Mouse (Mus musculus) cerebellum, postnatal 4 days (tissue): ENCODE data around the gene Sema7a.

Experiments
- DNase-seq, 2 experiments: peaks; one replicate each; pipeline ENCODE4 v3.0.0; 2022; ENCODE audit warnings: low spot score in 2 of 2, mixed read lengths in 1 of 2

Gene Sema7a

DNA sequence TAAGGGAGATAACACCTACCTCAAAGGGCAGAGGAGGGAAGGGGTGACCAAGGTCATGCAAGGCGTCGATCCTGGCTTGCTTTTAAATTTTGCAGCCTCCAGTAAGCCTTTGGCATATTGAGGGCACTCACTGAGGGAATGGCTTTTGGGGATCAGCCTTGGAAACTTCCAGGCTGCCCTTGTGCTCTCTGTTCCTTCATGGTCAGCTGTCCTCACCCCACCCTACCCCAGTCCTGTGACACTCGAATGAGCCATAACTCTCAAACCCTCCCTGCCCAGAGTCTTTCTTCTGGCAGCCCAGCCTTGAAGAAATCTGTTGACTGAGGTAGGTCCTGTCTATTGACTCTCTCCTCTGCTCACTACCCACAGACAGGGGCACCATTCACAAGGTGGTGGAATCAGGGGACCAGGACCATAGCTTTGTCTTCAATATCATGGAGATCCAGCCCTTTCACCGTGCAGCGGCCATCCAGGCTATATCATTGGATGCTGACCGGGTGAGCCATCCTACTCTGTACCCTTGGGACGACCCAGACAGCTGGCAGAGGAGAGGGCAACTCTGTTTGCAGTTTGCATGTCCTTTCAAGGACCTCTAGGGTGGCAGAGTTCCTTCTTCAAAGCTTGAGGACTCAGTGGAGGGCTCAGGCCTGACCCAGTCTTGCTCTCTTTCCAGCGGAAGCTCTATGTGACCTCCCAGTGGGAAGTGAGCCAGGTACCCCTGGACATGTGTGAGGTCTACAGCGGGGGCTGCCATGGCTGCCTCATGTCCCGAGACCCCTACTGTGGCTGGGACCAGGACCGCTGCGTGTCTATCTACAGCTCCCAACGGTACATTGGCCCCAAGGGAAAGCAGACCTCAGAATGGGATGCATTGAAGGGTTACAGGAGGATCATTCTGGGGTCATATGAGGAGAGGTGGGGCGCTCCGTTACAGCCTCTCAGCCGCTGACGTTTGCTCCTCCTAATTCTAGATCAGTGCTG lies 20.3 kb downstream of the Sema7a start:
- DNase-seq, result no peak

DNA sequence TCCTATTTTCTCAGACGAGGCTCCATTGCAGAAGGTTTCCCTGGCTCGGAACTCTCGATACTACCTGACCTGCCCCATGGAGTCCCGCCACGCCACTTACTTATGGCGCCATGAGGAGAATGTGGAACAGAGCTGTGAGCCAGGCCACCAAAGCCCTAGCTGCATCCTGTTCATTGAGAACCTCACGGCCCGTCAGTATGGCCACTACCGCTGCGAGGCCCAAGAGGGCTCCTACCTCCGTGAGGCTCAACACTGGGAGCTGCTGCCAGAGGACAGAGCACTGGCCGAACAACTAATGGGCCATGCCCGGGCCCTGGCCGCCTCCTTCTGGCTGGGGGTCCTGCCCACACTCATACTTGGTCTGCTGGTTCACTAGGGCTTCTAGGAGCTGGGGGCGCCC lies 21.3 kb downstream of the Sema7a start:
- no peak for DNase-seq

DNA sequence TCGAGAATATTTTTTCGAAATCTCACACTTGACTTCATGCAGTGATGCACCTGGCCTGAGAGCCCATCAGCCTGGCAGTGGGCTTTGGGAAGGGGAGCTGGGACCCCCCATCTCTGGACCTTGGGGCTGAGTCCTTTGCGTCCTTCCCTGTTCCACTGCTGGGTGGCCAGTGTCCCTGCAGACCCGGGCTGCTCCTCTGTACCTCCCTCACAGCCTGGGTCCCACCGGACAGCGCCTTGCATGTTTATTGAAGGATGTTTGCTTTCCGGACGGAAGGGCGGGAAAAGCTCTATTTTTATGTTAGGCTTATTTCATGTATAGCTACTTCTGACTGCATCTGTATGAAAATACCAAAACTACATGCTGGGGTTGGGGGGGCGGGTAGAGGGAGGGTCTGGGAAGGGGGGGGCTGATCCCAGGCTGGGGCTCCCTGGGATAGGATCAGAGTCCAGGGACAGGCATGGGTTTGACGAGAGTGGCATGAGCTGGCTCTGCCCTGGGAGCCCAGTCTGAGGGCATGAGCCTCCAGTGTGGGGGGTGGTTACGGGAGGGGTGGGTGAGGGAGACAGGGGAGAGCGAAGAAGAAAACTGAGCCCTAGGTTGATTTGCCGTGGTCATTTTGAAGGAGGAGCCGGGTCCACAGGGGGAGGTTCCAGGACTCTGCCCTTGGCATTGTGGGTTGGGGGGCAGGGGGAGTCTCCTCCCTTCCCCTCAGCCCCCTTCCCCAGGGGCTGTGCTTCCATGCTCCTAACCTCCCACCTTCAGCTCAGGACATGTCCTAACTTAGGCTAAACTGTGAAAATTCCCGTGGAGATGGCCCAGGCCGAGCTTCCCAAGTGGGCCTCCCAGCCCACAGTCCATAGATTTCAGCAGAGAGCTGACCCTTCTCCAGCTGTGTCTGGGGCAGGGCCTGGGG lies 22.2 kb downstream of the Sema7a start:
- DNase-seq, result no peak

DNA sequence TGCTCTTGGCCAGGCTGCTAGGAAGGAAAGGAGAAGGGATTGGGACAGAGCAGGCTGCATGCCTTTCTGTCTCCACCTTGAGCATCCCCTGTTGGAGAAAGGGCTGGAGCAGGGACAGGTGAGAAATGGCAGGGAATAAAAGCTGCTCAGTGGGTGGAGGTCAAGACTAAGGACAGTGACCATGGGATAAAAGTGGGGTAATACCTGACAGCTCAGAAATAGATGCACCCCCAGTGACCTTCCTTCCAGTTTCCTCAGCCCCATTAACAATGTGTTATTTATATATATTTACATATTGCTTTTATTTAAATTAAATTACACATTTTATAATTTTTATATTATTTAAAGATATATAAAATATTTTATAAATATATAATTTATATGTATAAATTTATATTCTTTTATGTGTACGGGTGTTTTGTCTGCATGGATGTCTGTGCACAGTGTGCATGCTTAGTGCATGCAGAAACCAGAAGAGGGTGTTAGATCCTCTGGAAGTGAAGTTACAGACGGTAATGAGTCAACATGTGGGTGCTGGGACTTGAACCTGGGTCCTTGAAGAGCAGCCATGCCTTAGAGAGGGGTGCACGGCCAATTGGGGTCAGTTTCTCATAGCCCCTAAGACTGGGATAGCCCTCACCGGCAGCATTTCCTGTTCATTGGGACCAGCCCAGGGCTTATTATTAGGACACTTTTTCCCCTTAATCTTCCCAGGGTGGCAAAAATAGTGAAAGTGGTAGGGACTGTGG lies 23.5 kb downstream of the Sema7a start:
- no peak for DNase-seq

DNA sequence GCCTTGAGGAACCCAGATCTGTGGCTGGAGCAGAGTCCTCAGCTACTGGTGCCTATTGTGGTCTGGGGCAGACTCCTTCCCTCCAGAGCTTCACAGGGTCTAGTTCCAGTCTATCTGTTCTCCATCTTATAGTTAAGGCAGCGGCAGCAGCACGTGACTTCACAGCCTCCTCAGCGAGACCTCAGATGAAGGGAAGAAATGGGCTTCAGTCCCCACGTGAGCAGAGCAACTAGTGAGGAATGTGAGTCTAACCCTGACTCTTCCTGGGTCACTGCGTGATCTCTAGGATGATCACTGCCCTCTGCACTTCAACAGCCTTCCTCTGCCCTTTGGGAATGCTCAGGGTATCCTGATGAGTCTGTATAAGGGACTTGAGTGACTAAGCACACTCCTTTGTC lies 24.1 kb downstream of the Sema7a start:
- no peak for DNase-seq

DNA sequence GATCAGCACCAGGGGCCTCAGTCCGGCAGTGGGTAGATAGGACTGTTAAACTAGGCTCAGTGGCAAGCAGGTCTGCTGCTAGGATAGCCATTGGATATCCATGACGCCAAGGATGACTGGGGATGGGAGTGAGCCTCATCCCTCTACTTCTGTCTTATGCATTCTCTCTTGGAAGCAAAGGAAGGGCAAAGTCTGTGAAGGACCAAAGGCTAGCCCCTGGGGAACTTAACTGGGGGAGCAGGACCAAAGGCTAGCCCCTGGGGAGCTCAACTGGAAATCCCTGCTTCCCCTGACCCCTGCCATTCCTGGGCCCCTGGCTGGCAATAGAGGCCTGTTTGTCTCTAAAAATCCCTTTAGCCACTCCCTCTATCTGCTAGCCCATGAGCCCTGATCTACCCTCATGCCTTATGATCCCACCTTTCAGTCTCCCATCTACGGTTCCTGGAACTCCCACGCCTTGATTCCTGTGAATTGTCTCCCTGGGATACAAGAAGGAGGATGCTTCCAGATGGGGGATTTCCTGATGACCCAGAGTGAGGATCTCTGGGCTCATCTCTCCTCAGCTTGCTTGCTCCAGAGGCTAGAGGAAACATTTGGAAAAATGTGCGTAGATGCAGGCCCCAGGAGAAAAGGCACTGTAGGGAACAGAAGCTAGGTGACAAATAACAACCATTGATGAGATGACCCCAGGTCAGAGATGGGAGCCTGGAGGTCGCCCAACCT lies 24.8 kb downstream of the Sema7a start:
- no peak for DNase-seq

DNA sequence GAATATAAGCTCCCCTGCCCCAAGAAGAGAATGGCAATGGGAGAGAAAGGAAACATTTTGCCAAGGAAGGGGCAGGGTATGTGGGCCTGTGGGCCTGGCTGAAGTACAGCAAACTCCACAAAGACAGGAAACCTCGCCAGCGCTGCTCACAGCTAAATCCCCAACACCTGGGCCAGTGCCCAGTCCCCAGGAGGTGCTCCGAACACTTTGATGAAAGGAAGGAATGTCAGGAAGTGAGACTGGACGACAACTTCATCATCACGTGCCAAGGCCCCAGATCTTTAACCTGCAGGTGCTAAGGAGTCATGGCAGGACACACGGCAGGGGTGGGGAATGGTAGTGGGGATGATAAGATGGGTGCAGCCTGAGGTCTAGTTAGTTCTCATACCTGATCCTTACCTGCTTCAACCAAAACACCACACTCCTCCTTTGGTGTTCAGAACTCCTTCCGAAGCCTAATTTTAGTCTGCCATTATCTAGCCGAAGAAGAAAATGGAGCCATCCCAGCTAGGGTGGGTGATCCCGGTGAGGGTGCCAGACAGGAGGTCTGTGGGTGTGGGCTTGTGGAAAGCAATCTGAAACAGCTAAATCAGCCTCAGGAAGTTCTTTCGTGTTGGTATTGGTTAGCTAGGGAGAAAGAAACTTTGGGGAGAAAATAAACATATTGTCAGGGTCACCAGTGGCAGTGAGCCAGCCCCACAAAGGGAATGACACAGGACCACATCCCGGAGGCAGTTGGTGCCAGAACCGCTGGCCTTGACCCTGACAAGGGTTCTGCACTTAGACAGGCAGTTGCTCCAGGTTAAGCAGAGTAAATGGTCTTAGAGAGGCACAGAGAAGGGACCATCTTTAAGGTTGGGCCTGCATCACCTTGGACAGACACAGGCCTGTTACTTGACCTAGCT lies 25.6 kb downstream of the Sema7a start:
- no peak for DNase-seq

DNA sequence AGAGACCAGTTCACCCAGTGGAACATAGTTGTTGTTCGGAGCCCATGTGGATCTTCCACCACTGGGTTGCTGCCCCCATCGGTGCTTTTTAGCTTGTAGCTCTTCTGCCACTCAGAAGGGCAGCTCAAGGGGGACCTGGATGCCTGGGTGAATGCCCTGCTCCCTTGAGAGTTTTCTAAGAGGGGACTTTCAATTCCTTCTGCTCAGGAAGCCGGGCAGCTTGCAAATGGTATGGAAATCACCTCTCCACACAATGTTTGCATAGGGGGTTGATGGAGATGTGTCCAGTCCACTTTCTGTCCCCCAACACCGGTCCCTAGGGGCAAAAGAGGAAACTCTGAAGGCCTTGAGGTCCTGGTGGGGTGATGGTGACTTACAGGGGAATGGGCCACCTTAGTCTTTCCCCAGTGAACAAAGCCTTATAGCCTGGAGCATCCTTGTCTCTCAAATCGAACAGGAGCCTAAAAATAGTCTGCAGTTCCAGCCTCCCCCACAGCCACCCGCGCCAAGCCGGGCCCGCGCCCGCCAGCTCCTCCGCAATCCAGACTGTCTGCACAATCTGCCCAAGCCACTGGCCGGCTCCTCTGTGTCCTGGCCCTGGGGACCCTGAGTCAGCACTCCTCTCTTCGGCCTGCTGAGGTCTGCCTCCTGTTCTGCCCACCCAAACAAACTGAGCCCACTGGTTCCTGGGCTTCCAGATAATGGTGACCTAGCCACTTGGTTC lies 27.5 kb downstream of the Sema7a start:
- DNase-seq, result peak in 1 of 2 experiments; percentile 54

DNA sequence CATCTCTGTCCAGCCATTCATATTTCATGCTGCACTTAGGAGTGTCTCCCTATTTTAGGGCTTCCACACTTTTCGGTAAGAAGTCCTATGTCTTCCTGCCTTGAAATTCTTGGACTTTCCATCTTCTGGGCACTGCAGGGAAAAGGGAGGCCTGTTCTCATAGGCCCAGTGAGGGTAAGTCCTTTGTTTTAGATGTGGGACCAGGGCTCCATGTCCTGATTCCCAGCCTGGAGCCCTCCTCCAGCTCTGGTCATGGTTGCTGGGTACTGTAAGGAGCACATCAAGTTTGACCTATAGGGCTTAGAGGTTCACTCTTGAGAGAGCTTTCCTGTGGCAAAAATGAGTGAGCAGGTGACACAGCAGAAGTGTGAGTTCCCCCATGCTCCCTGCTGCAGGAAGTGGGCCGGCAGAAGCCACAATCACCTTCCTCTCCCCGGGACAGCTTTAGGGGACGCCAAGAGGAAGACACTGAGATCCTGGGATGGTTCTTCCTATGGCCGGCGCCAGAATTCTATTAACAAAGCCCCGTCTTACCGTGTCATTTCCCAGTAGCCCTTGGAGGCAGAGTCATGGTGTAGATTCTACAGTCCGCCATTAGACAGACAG lies 28.4 kb downstream of the Sema7a start:
- DNase-seq, result no peak

DNA sequence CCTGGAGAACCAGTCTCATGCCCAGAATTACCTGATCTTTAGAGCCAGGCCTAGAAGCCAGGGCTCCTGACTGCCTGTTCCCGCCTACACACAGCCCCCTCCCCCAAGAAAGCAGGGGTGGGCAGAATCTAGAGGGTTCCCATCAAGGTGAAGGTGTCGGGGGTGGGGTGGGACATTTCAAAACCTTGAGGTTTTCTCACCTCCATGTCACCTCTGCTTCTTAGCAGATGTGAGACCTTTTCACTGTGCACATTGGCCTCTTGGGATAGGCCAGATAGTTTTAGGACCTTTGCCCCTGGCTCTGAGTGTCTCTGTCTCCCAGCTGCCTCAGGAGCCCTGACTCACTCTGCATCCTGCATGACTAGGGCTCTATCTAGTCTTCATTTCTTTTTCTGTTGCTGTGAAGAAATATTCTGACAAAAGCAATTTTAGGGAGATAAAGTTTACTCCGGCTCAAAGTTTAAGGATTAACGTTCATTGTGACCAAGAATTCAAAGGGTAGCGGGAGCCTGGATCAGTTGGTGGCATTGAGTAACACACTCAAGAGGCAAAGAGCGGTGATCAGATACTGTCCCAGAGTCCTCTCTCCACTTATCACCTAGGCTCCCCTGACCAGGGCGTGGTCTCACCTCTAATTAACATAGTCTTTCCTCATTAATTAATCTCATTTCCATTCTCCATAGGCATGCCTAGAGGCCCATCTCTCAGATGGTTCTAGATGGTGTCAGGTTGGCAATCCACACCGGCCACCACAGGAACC lies 29.1 kb downstream of the Sema7a start:
- no peak for DNase-seq

DNA sequence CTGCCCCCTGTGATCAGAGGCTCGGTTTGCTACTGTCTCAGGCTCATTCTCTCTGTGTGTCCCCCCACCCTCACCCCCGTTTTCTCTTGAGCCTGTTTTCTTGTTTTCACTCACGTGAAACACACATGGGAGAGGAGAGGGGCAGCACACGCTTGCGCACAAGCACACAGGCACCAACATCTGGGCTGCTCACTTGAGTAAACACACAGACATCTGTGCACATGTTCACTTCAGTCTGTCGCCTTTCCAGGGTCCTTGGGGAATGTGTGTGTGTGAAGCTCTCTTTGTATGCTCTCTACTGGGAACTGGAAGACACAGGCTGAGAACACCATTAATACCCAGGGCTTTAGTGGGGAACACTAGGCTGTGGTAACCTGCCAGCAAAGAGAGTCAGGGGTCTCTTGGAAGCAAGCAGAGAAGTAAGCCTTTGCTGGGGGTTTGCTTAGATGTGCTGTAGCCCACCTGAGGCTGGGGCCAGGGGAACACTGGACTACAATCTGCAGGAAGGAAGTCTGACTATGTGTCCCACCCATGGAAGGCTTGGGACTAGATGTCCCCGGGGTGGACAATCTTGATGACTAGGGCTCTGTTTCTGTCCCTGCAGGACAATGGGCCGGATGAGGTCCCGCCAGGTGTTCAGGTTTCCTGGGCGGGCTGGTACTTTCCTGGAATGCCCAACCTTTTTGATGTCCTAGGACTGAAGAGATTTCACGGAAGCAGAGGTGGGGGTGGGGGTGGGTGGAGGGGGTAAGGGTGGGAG lies 30.0 kb downstream of the Sema7a start:
- no peak for DNase-seq

DNA sequence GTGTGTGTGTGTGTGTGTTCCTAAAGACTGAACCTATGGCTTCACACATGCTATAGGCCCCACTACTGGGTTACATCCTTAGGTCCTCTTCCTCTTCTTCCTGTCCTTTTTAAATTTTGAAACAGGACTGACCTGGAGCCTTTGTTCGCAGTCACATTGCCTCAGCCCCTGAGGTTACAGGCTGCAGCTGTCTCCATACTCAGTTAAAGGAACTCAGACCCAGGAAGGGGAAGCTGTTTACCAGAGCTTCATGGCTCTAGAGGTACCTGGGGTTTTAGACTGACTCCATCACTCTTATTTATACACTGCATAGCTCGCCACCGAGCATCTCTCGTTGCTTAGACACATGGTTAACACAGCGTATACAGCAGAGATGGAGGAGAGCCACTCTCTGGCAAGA lies 31.5 kb downstream of the Sema7a start:
- DNase-seq, result no peak

DNA sequence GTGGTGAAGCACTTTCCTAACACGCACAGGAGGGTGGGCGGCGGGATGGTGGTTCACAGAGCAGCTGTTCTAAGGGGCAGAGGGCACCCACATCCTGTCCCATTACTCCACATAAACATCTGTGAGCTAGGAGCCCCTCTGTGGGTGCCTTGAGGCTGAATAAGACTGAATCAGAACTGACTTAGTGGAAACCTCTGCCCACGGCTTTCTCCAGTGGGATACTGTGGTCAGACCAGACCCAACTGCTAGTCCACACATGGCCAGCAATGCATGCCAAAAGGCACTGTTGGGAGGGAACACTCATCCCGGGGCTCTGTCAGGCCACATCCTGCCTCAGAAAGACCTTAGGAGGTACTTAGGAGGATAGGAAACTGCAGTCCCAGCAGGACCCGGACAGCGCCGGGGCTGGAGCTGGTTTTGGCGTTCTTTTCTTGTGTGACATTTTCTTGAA lies 32.3 kb downstream of the Sema7a start:
- DNase-seq, result no peak

DNA sequence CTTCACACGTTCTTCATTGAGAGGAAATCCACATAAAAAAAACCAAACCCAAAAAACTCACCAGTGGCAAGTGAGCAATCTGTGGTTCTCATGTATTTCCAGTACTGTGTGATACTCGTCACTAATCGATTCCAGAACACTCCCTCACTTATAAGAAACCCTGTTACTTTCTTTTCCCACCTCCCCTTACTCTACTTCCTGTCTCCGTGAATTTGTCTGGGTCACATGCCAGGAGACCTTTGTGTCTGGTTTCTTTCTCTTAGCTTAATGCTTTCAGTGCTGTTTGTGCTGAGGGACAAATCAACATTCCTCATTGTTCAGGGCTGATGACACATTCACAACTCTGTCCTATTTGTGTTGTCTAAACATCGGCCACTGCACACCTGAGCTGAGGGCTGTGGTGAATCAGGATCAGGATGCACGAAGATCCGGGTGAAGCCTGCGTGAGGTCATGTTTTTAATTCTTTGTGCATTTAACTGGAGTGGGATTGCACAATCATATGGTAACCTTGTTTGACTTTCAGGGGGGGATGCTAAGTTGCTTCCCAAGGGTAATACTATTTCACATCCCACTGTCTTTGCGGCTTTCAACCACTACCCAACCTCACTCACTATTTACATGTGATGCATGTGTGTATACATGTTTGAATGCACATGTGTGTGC lies 33.0 kb downstream of the Sema7a start:
- DNase-seq, result no peak

DNA sequence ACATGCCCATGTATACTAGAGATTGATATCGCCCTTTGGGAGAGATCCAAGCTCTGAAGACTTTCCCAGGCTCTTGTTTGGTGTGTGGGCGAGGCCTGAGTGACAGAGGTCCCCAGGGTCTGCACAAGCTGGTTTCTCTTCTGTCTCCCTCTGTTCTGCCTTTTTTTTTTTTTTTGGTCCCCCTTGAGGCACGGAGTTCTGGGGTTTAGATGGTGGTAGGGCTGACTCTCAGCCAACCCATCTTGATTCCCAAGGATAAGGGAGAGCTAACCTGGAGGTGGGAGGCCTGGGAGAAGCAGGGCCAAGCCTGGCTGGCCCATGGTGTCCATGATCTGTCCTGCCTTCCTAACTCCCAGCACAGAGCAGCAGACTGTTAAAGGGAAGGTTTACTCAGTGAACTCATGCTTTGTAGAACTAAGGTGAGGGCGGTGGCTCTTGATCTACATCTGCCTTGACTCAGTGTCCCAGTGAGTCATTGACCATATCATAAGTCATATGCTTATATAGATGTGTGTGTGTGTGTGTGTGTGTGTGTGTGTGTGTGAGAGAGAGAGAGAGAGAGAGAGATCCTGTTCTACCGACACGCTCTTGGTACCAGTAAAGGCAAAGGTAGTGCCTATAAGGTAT lies 33.6 kb downstream of the Sema7a start:
- no peak for DNase-seq

DNA sequence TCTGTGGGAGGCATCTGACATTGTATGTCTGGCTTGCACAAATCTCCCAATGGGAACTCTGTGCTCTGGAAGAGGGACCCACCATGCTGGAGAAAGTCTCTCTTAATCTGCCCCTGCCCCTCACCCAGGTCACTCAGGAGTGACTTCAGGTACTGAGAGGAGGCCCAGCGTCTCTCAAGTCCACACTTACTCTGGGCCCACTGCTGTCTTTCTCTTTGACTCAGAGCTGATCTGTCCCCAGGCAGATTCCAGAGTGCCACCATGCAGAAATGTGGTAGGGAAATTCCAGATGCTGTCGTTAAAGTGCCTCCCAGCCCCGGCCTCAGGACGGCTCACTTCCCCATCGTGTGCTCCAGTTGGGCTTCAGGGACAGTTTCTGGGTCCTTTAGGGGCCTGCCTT lies 34.3 kb downstream of the Sema7a start:
- DNase-seq, result no peak
